Mouse (Mus musculus) fat pad, adult 2 months (tissue): Measurements from ENCODE around the gene Cdk12.
A peak's percentile ranks its signal among the peaks of the same experiment; 100 is the strongest.
"Not testable (repeated sequence)": the region's sequence is repeated elsewhere in the genome, so short reads cannot be mapped to it uniquely, and the experiment has no call there.

ENCODE experiments used
- DNase-seq: peaks from one replicate; pipeline ENCODE4 v3.0.0-alpha.2; 2011; ENCODE audit warnings: low read depth, low spot score; ENCODE audit errors: extremely low read depth

Cdk12 gene

GRCm38 (mm10) chr11:98202641-98203350 lies at the start of gene Cdk12:
TSS of gene Cdk12 (plus strand) at chr11:98203059.
- DNase-seq, result peak; percentile 74

- DNase-seq, result no peak
Measured at GRCm38 (mm10) chr11:98155094-98155493, 47.8 kb upstream of the Cdk12 start.

- DNase-seq, result no peak
Measured at GRCm38 (mm10) chr11:98168400-98168799, 34.5 kb upstream of the Cdk12 start.

- DNase-seq, result not testable (repeated sequence)
Measured at GRCm38 (mm10) chr11:98182149-98182548, 20.7 kb upstream of the Cdk12 start.

- DNase-seq, result no peak
Measured at GRCm38 (mm10) chr11:98187640-98188395, 15.0 kb upstream of the Cdk12 start.

- DNase-seq, result no peak
Measured at GRCm38 (mm10) chr11:98190820-98191219, 12.0 kb upstream of the Cdk12 start.

- DNase-seq, result peak; percentile 88
Measured at GRCm38 (mm10) chr11:98192901-98193805, 9.7 kb upstream of the Cdk12 start, which contains the start of gene Med1. TSS of gene Med1 (minus strand) at chr11:98193293.

- DNase-seq, result no peak
Measured at GRCm38 (mm10) chr11:98201791-98202640, 843 bp upstream of the Cdk12 start.

- no peak for DNase-seq
Measured at GRCm38 (mm10) chr11:98203351-98203911, 572 bp downstream of the Cdk12 start.

- no peak for DNase-seq
Measured at GRCm38 (mm10) chr11:98203931-98204421, 1.1 kb downstream of the Cdk12 start.

- no peak for DNase-seq
Measured at GRCm38 (mm10) chr11:98205463-98205862, 2.6 kb downstream of the Cdk12 start.

- DNase-seq, result not testable (repeated sequence)
Measured at GRCm38 (mm10) chr11:98206281-98206680, 3.4 kb downstream of the Cdk12 start.

GRCm38 (mm10) chr11:98209661-98210060 lies 6.8 kb downstream of the Cdk12 start:
- not testable (repeated sequence) for DNase-seq

- no peak for DNase-seq
Measured at GRCm38 (mm10) chr11:98213311-98213710, 10.5 kb downstream of the Cdk12 start.

- DNase-seq, result no peak
Measured at GRCm38 (mm10) chr11:98226349-98226748, 23.5 kb downstream of the Cdk12 start.

GRCm38 (mm10) chr11:98238416-98238815 lies 35.6 kb downstream of the Cdk12 start:
- no peak for DNase-seq

- no peak for DNase-seq
Measured at GRCm38 (mm10) chr11:98238995-98239394, 36.1 kb downstream of the Cdk12 start.

- DNase-seq, result not testable (repeated sequence)
Measured at GRCm38 (mm10) chr11:98242910-98243309, 40.1 kb downstream of the Cdk12 start.

GRCm38 (mm10) chr11:98244415-98244814 lies 41.6 kb downstream of the Cdk12 start:
- DNase-seq, result no peak

GRCm38 (mm10) chr11:98247325-98247724 lies 44.5 kb downstream of the Cdk12 start:
- DNase-seq, result no peak
